Mouse (Mus musculus): ENCODE measurements around the gene Ciita.

DNA sequence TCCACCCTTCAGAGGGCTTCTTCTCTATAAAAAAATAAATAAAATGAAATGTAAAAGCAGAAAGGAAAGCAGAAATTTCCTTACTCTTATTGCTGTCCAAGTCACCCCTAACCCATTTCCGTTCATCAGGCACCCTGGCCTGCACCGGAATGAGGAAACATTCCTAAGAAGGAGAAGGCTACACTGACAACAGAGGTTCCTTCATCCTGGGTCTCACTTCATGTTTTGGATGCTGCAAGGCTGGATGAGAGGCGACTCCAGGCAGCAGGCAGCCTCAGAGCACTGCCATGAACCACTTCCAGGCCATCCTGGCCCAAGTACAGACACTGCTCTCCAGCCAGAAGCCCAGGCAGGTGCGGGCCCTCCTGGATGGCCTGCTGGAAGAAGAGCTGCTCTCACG lies at the start of gene Ciita:
- no peak for TF ChIP-seq CTCF (IDR thresholded peaks at IDR 0.05; ENCODE audit: borderline replicate concordance, insufficient read depth, low read depth, low read length)
- no peak for TF ChIP-seq POLR2A (IDR thresholded peaks at IDR 0.05; ENCODE audit: borderline replicate concordance, insufficient read depth, low read length)
